Mouse (Mus musculus): ENCODE data around the gene Usp20. TPM values are rescaled to one million over a fixed set of nuclear protein-coding genes. Genes with fewer than 3 reads are reported as not detected.

Gene Usp20
- polyA plus RNA-seq, 1 experiment from 2014 or later, result 11.1 TPM

GRCm38 (mm10) chr2:31040487-31040886 is 58.4 kb downstream of the Usp20 start:
- H3K27me3 ChIP-seq (replicated peaks; ENCODE audit: control insufficient read depth, insufficient read depth, low read length), result no peaks in the 10 kb centered on the region
- no peak overlapping the region for H3K27ac ChIP-seq (ENCODE audit: low read depth)
- DNase-seq (ENCODE audit: low spot score) (no peak), ATAC-seq (replicated peaks; ENCODE audit: low FRiP score, low TSS enrichment, low read depth) (no peak)
- H3K9ac ChIP-seq (ENCODE audit: low read length), result no peak overlapping the region
- WGBS, result 88% methylated on average over 3 of the region's 3 CpGs
- H3K4me3 ChIP-seq (ENCODE audit: low read depth, low read length), result no peak overlapping the region
- H3K36me3 ChIP-seq (ENCODE audit: control insufficient read depth, insufficient read depth, low read length), result peaks cover 50% of the 10 kb centered on the region
- H3K9me3 ChIP-seq (ENCODE audit: control insufficient read depth, low read length), result peaks cover 4% of the 10 kb centered on the region; the same call in 1 of the 2 replicates
- H3K4me1 ChIP-seq (replicated peaks; ENCODE audit: control insufficient read depth, insufficient read depth, low read length), result no peaks in the 10 kb centered on the region
- H3K4me2 ChIP-seq (ENCODE audit: low read length), result no peak overlapping the region

- no peak overlapping the region for H3K27ac ChIP-seq (ENCODE audit: low read depth)
- no peak overlapping the region for H3K9ac ChIP-seq (ENCODE audit: low read length)
- ATAC-seq (replicated peaks; ENCODE audit: low FRiP score, low TSS enrichment, low read depth) (no peak), DNase-seq (ENCODE audit: low spot score) (no peak)
- H3K4me1 ChIP-seq (replicated peaks; ENCODE audit: control insufficient read depth, insufficient read depth, low read length), result no peaks in the 10 kb centered on the region
- H3K9me3 ChIP-seq (ENCODE audit: control insufficient read depth, low read length), result peaks cover 4% of the 10 kb centered on the region; the same call in 1 of the 2 replicates
- no peak overlapping the region for H3K4me2 ChIP-seq (ENCODE audit: low read length)
- 84% methylated on average over 6 of the region's 6 CpGs for WGBS
- peaks cover 49% of the 10 kb centered on the region for H3K36me3 ChIP-seq (ENCODE audit: control insufficient read depth, insufficient read depth, low read length)
- no peak overlapping the region for H3K4me3 ChIP-seq (ENCODE audit: low read depth, low read length)
- H3K27me3 ChIP-seq (replicated peaks; ENCODE audit: control insufficient read depth, insufficient read depth, low read length), result no peaks in the 10 kb centered on the region
Observed at GRCm38 (mm10) chr2:31041386-31041785, 59.3 kb downstream of the Usp20 start.

- DNase-seq (ENCODE audit: low spot score) (no peak), ATAC-seq (replicated peaks; ENCODE audit: low FRiP score, low TSS enrichment, low read depth) (no peak)
- Histone ChIP-seq H3K36me3 (ENCODE audit: control insufficient read depth, insufficient read depth, low read length) (peaks cover 46% of the 10 kb centered on the region), H3K27me3 (replicated peaks; ENCODE audit: control insufficient read depth, insufficient read depth, low read length) (no peaks in the 10 kb centered on the region), H3K9ac (ENCODE audit: low read length) (no peak overlapping the region), H3K4me1 (replicated peaks; ENCODE audit: control insufficient read depth, insufficient read depth, low read length) (no peaks in the 10 kb centered on the region), H3K27ac (ENCODE audit: low read depth) (no peak overlapping the region), H3K4me2 (ENCODE audit: low read length) (no peak overlapping the region), H3K9me3 (ENCODE audit: control insufficient read depth, low read length) (peaks cover 4% of the 10 kb centered on the region; the same call in 1 of the 2 replicates), H3K4me3 (ENCODE audit: low read depth, low read length) (no peak overlapping the region)
- 88% methylated on average over 6 of the region's 6 CpGs for WGBS
Observed at GRCm38 (mm10) chr2:31042881-31043280, 60.8 kb downstream of the Usp20 start.

- ATAC-seq (replicated peaks; ENCODE audit: low FRiP score, low TSS enrichment, low read depth), result no peak
- DNase-seq (ENCODE audit: low spot score), result no peak
- Histone ChIP-seq H3K9ac (ENCODE audit: low read length) (no peak overlapping the region), H3K4me1 (replicated peaks; ENCODE audit: control insufficient read depth, insufficient read depth, low read length) (no peaks in the 10 kb centered on the region), H3K36me3 (ENCODE audit: control insufficient read depth, insufficient read depth, low read length) (peaks cover 49% of the 10 kb centered on the region), H3K9me3 (ENCODE audit: control insufficient read depth, low read length) (peaks cover 4% of the 10 kb centered on the region; the same call in 1 of the 2 replicates), H3K27me3 (replicated peaks; ENCODE audit: control insufficient read depth, insufficient read depth, low read length) (no peaks in the 10 kb centered on the region), H3K27ac (ENCODE audit: low read depth) (no peak overlapping the region), H3K4me2 (ENCODE audit: low read length) (no peak overlapping the region), H3K4me3 (ENCODE audit: low read depth, low read length) (no peak overlapping the region)
- 95% methylated on average over 1 of the region's 1 CpGs for WGBS
Observed at GRCm38 (mm10) chr2:31043856-31044255, 61.8 kb downstream of the Usp20 start.

GRCm38 (mm10) chr2:31048037-31048436 is 66.0 kb downstream of the Usp20 start:
- ATAC-seq (replicated peaks; ENCODE audit: low FRiP score, low TSS enrichment, low read depth) (no peak), DNase-seq (ENCODE audit: low spot score) (no peak)
- Histone ChIP-seq H3K4me2 (ENCODE audit: low read length) (no peak overlapping the region), H3K36me3 (ENCODE audit: control insufficient read depth, insufficient read depth, low read length) (peaks cover 52% of the 10 kb centered on the region), H3K9ac (ENCODE audit: low read length) (no peak overlapping the region), H3K27ac (ENCODE audit: low read depth) (no peak overlapping the region), H3K27me3 (replicated peaks; ENCODE audit: control insufficient read depth, insufficient read depth, low read length) (no peaks in the 10 kb centered on the region), H3K4me1 (replicated peaks; ENCODE audit: control insufficient read depth, insufficient read depth, low read length) (no peaks in the 10 kb centered on the region), H3K9me3 (ENCODE audit: control insufficient read depth, low read length) (no peaks in the 10 kb centered on the region), H3K4me3 (ENCODE audit: low read depth, low read length) (no peak overlapping the region)
- 92% methylated on average over 6 of the region's 6 CpGs for WGBS

- ATAC-seq (replicated peaks; ENCODE audit: low FRiP score, low TSS enrichment, low read depth), result no peak
- 95% methylated on average over 10 of the region's 10 CpGs for WGBS
- Histone ChIP-seq H3K4me3 (ENCODE audit: low read depth, low read length) (no peak overlapping the region), H3K36me3 (ENCODE audit: control insufficient read depth, insufficient read depth, low read length) (peaks cover 81% of the 10 kb centered on the region), H3K4me2 (ENCODE audit: low read length) (no peak overlapping the region), H3K9ac (ENCODE audit: low read length) (no peak overlapping the region), H3K27me3 (replicated peaks; ENCODE audit: control insufficient read depth, insufficient read depth, low read length) (no peaks in the 10 kb centered on the region), H3K9me3 (ENCODE audit: control insufficient read depth, low read length) (0 out of 2 replicates have a peak, but pooled peaks cover 2% of the 10 kb centered on the region), H3K4me1 (replicated peaks; ENCODE audit: control insufficient read depth, insufficient read depth, low read length) (no peaks in the 10 kb centered on the region), H3K27ac (ENCODE audit: low read depth) (no peak overlapping the region)
- DNase-seq (ENCODE audit: low spot score), result no peak
Observed at GRCm38 (mm10) chr2:31052441-31052840, 70.4 kb downstream of the Usp20 start.

- WGBS, result 92% methylated on average over 13 of the region's 13 CpGs
- Histone ChIP-seq H3K27me3 (replicated peaks; ENCODE audit: control insufficient read depth, insufficient read depth, low read length) (no peaks in the 10 kb centered on the region), H3K9ac (ENCODE audit: low read length) (no peak overlapping the region), H3K9me3 (ENCODE audit: control insufficient read depth, low read length) (0 out of 2 replicates have a peak, but pooled peaks cover 2% of the 10 kb centered on the region), H3K4me2 (ENCODE audit: low read length) (no peak overlapping the region), H3K4me3 (ENCODE audit: low read depth, low read length) (no peak overlapping the region), H3K36me3 (ENCODE audit: control insufficient read depth, insufficient read depth, low read length) (peaks cover 83% of the 10 kb centered on the region), H3K27ac (ENCODE audit: low read depth) (no peak overlapping the region), H3K4me1 (replicated peaks; ENCODE audit: control insufficient read depth, insufficient read depth, low read length) (no peaks in the 10 kb centered on the region)
- no peak for DNase-seq (ENCODE audit: low spot score)
- no peak for ATAC-seq (replicated peaks; ENCODE audit: low FRiP score, low TSS enrichment, low read depth)
Observed at GRCm38 (mm10) chr2:31053426-31053825, 71.3 kb downstream of the Usp20 start.

GRCm38 (mm10) chr2:31053851-31054340 is 71.8 kb downstream of the Usp20 start:
- whole genome bisulfite sequencing, result 90% methylated on average over 11 of the region's 11 CpGs
- H3K36me3 ChIP-seq (ENCODE audit: control insufficient read depth, insufficient read depth, low read length), result peaks cover 83% of the 10 kb centered on the region
- H3K4me3 ChIP-seq (ENCODE audit: low read depth, low read length), result no peak overlapping the region
- DNase-seq (ENCODE audit: low spot score) (no peak), ATAC-seq (replicated peaks; ENCODE audit: low FRiP score, low TSS enrichment, low read depth) (no peak)
- H3K9ac ChIP-seq (ENCODE audit: low read length), result no peak overlapping the region
- 0 out of 2 replicates have a peak, but pooled peaks cover 2% of the 10 kb centered on the region for H3K9me3 ChIP-seq (ENCODE audit: control insufficient read depth, low read length)
- H3K4me1 ChIP-seq (replicated peaks; ENCODE audit: control insufficient read depth, insufficient read depth, low read length), result no peaks in the 10 kb centered on the region
- no peak overlapping the region for H3K4me2 ChIP-seq (ENCODE audit: low read length)
- no peak overlapping the region for H3K27ac ChIP-seq (ENCODE audit: low read depth)
- H3K27me3 ChIP-seq (replicated peaks; ENCODE audit: control insufficient read depth, insufficient read depth, low read length), result no peaks in the 10 kb centered on the region

- Histone ChIP-seq H3K4me2 (ENCODE audit: low read length) (no peak overlapping the region), H3K36me3 (ENCODE audit: control insufficient read depth, insufficient read depth, low read length) (peaks cover 69% of the 10 kb centered on the region), H3K27ac (ENCODE audit: low read depth) (no peak overlapping the region), H3K9me3 (ENCODE audit: control insufficient read depth, low read length) (0 out of 2 replicates have a peak, but pooled peaks cover 2% of the 10 kb centered on the region), H3K4me3 (ENCODE audit: low read depth, low read length) (no peak overlapping the region), H3K9ac (ENCODE audit: low read length) (no peak overlapping the region), H3K27me3 (replicated peaks; ENCODE audit: control insufficient read depth, insufficient read depth, low read length) (no peaks in the 10 kb centered on the region), H3K4me1 (replicated peaks; ENCODE audit: control insufficient read depth, insufficient read depth, low read length) (no peaks in the 10 kb centered on the region)
- 95% methylated on average over 3 of the region's 3 CpGs for WGBS
- ATAC-seq (replicated peaks; ENCODE audit: low FRiP score, low TSS enrichment, low read depth) (no peak), DNase-seq (ENCODE audit: low spot score) (no peak)
Observed at GRCm38 (mm10) chr2:31056070-31056469, 74.0 kb downstream of the Usp20 start.

Data from intestine, embryonic 14.5 days (tissue).